Mouse (Mus musculus): ENCODE results near the gene Mafk.

- TF ChIP-seq CTCF (conservative IDR thresholded peaks at IDR 0.05; ENCODE audit: low read length) (no peak), POU5F1 (IDR thresholded peaks at IDR 0.05; ENCODE audit: borderline replicate concordance, low read length) (no peak)
Measured at GRCm38 (mm10) chr5:139799041-139799440, 7.7 kb downstream of the Mafk start.

All from E14TG2a.4 (cell line).